Mouse (Mus musculus) MEL (cell line): Measurements from ENCODE around the gene Fcnb.

Experiments
- CHD2 ChIP-seq: IDR thresholded peaks from 2 replicates; pipeline ENCODE4 v1.6.1; 2011; ENCODE audit warnings: low read length, improper control_type of control experiment
- CTCF ChIP-seq, 3 experiments: IDR thresholded peaks in 2 of 3; conservative IDR thresholded peaks in 1 of 3; 2 replicates each; pipeline ENCODE4 v1.5.1; 2011 to 2012; ENCODE audit warnings: low read length in 3 of 3, low read depth in 2 of 3, mild to moderate bottlenecking in 2 of 3, improper control_type of control experiment in 1 of 3, inconsistent platforms in 1 of 3, mixed read lengths in 1 of 3, moderate library complexity in 1 of 3; ENCODE audit not compliant: control insufficient read depth in 1 of 3, insufficient read depth in 1 of 3, poor library complexity in 1 of 3, severe bottlenecking in 1 of 3
- ELF1 ChIP-seq: IDR thresholded peaks from 2 replicates; pipeline ENCODE4 v1.6.1; 2014; ENCODE audit warnings: low read depth, mild to moderate bottlenecking, inconsistent platforms, low read length, improper control_type of control experiment, moderate library complexity
- EP300 ChIP-seq, 2 experiments: IDR thresholded peaks; 2 replicates each; pipeline ENCODE4 v1.6.1; 2011; ENCODE audit warnings: improper control_type of control experiment in 2 of 2, low read length in 2 of 2, low read depth in 1 of 2, mild to moderate bottlenecking in 1 of 2
- MEF2A ChIP-seq: IDR thresholded peaks from 2 replicates; pipeline ENCODE4 v1.6.1; 2014; ENCODE audit warnings: low read depth, mild to moderate bottlenecking, inconsistent platforms, low read length, improper control_type of control experiment; ENCODE audit not compliant: poor library complexity, insufficient replicate concordance, severe bottlenecking; ENCODE audit errors: extremely low read depth
- MYB ChIP-seq: IDR thresholded peaks from 2 replicates; pipeline ENCODE4 v1.6.1; 2011; ENCODE audit warnings: mild to moderate bottlenecking, low read depth, low read length, improper control_type of control experiment
- NRF1 ChIP-seq: IDR thresholded peaks from 2 replicates; pipeline ENCODE4 v1.6.1; 2014; ENCODE audit warnings: low read depth, mild to moderate bottlenecking, inconsistent platforms, low read length, improper control_type of control experiment, moderate library complexity; ENCODE audit not compliant: poor library complexity, insufficient read depth, severe bottlenecking
- POLR2A ChIP-seq, 2 experiments: IDR thresholded peaks; 2 replicates each; pipeline ENCODE4 v1.6.1; 2011 to 2012; ENCODE audit warnings: low read length in 2 of 2, mild to moderate bottlenecking in 2 of 2, control low read depth in 1 of 2, improper control_type of control experiment in 1 of 2, low read depth in 1 of 2, moderate library complexity in 1 of 2; ENCODE audit not compliant: control insufficient read depth in 1 of 2, insufficient read depth in 1 of 2, poor library complexity in 1 of 2
- RAD21 ChIP-seq: IDR thresholded peaks from 2 replicates; pipeline ENCODE4 v1.6.1; 2011; ENCODE audit warnings: mild to moderate bottlenecking, low read depth, low read length, improper control_type of control experiment
- RCOR1 ChIP-seq: IDR thresholded peaks from 2 replicates; pipeline ENCODE4 v1.6.1; 2012; ENCODE audit warnings: low read depth, mild to moderate bottlenecking, inconsistent platforms, low read length, improper control_type of control experiment
- SIN3A ChIP-seq: IDR thresholded peaks from 2 replicates; pipeline ENCODE4 v1.6.1; 2012; ENCODE audit warnings: low read length, improper control_type of control experiment, inconsistent platforms
- USF2 ChIP-seq, 2 experiments: IDR thresholded peaks; 2 replicates each; pipeline ENCODE4 v1.6.1; 2011 to 2012; ENCODE audit warnings: improper control_type of control experiment in 2 of 2, low read length in 2 of 2, borderline replicate concordance in 1 of 2, inconsistent platforms in 1 of 2, low read depth in 1 of 2, mild to moderate bottlenecking in 1 of 2; ENCODE audit not compliant: insufficient read depth in 1 of 2

DNA sequence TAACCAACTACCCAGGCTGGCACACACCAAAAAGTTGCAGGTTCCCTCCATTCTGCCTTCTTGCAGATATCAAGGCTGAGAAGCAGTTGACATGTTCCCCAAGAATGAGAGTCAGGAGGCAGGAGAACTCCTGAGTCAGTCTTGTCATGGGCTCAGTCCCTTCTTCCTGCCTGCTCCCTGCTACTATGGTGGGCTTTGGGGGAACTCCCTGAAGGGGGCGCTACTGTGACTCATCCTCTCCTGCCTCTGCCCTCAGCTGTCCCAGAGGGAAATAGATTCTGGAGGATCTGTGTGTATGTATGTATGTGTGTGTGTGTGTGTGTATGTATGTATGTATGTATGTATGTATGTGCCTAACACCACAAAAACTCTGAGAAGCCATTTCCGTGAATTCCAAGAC lies 19.0 kb upstream of the Fcnb start:
- TF ChIP-seq MEF2A: no peak
- no peak for TF ChIP-seq ELF1
- no peak for TF ChIP-seq POLR2A (IDR thresholded peaks at IDR 0.05; ENCODE audit: control insufficient read depth in 1 of 2, insufficient read depth in 1 of 2, low read depth in 1 of 2, low read length in 2 of 2, poor library complexity in 1 of 2)
- TF ChIP-seq USF2 (IDR thresholded peaks at IDR 0.05; ENCODE audit: borderline replicate concordance in 1 of 2, insufficient read depth in 1 of 2, low read depth in 1 of 2, low read length in 2 of 2): no peak
- no peak for TF ChIP-seq NRF1
- peak; percentile 6 for TF ChIP-seq RAD21
- no peak for TF ChIP-seq CHD2
- TF ChIP-seq CTCF (IDR thresholded peaks at IDR 0.05 in 2 of 3, conservative IDR thresholded peaks at IDR 0.05 in 1 of 3; ENCODE audit: control insufficient read depth in 1 of 3, insufficient read depth in 1 of 3, low read depth in 2 of 3, low read length in 3 of 3, poor library complexity in 1 of 3, severe bottlenecking in 1 of 3): peak; percentile 43 to 47 (median 44)
- no peak for TF ChIP-seq EP300 (IDR thresholded peaks at IDR 0.05; ENCODE audit: low read depth in 1 of 2, low read length in 2 of 2)
- TF ChIP-seq RCOR1: no peak
- no peak for TF ChIP-seq MYB
- TF ChIP-seq SIN3A: no peak
